Mouse (Mus musculus): Measurements from ENCODE around the gene Hoxb7. TPM values are rescaled to one million over a fixed set of nuclear protein-coding genes. Genes with fewer than 3 reads are reported as not detected.

Gene Hoxb7
- total RNA-seq, 2 experiments from 2014 or later: not detected

DNA sequence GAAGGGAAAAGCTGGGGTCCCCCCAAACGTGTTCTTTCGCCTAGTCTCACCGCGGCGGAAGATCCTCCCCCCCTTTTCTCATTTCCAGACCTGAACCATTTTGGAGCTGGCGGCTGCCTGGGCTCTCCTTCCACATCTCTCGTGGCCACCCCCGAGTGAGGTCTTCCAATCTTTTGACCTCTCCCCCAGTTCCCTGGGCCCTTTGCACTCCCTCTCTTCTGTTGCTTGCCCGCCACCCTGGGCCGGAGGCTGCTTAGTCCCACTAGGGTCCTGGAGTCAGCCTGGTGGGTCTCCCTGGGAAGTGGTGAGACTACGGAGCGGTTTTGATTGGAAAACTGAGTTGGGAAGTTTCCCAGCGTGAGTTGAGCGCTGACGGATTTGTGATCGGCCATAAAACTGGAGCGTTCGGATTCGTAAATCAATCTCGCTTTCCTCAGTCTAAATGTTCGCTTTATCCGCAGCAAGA is 39.4 kb downstream of the Hoxb7 start:
- intact Hi-C loops (cut with DNase I): no loop called here

DNA sequence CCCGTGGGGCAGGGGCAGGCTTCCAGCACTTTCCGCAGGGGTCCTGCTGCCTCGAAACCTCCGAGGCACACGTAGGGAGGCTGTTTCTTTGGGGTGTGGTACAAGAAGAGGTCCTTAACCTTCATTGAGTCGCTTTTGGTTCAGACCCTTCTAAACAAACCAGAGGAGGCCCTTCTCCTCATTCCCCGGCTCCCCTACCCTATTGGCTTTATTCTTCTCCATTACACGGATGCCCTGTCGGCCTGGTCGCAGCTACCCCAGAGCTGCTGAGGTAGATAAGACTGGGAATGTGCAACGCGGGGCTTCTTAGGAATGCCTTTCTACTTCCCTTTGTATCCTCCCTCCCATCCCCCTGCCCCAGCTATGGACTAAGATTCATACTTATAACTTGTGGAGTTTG is 40.3 kb downstream of the Hoxb7 start:
- intact Hi-C loops (cut with DNase I): no loop called here
- no peak for DNase-seq

More for the DNA sequence above, 39.4 kb downstream of the Hoxb7 start:
- no peak for DNase-seq

DNA sequence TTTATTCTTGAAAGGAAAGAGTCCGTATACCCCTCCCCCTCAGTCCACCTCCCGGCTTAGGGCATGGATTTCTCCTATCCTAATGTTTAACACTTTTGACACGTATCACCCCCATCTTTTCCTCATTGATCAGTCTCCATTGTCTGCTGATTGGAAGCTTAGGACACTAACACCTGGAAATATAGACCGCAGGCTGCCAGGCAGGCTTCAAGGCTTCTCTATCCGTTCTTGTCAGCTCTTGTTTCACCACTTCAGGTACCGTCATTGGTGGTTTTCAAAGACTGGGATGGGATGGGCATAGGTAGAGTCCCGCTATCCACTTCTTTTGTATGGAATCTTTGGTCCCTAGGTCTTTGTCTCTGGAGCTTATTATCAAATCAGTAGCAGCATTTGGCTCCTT is 40.7 kb downstream of the Hoxb7 start:
- intact Hi-C loops (cut with DNase I): no loop called here
- DNase-seq: no peak

DNA sequence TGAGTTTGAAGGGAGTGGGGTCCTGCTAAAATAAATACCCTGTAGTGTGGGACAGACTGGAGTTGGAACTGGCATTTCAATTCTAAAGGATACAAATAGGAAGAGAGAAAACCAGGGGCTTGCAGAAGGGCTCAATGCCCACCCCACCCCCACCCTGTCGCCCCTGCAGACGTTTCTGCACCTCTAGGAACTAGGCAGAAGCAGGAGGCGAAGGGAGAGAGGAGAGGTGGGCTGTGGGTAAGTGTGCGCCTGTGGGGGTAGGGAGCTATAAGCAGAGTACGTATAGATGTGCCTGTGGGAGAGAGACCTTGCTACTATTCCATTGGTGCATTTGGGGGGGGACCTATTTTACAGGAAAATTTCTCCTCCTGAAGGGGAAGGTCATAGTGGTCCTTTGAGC is 41.3 kb downstream of the Hoxb7 start:
- no peak for DNase-seq
- intact Hi-C loops (cut with DNase I): no loop called here

DNA sequence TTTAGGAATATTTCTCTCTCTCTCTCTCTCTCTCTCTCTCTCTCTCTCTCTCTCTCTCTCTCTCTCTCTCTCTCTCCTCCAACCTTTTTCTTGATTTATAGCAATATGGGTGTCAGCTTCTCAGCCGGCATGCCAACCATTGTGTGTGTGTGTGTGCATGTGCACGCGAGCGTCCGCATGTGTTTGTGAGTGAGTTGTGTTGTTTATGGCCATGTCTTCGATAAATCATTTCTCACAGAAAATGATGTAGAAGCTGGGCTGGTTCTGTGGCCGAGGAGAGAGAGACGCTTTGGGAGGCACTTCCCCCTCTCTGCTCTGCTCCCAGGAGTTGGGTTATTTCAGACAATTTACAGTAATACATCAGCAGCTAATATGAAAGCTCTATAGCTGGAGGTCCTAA is 42.2 kb downstream of the Hoxb7 start:
- intact Hi-C loops (cut with DNase I): no loop called here
- no peak for DNase-seq

DNA sequence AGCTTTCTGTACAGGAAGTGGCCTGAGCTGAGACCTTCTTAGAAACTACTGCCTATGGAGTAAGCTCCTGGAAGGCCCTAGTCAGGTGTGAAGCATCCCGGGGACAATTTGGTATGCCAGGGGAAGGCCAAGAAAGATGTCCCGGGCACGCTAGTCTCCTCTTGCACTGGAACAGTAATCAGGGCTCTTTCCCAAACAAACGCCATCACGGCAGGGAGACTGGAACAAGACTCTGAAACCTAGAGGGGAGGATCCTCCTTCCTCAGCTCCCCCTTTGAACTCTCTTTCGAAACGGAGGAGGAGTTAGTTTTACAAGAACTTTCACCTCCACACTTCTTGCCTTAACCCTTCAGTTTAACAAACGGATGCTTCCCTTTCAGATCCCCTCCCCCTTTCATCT is 45.7 kb downstream of the Hoxb7 start:
- intact Hi-C loops (cut with DNase I): no loop called here
- DNase-seq: no peak

DNA sequence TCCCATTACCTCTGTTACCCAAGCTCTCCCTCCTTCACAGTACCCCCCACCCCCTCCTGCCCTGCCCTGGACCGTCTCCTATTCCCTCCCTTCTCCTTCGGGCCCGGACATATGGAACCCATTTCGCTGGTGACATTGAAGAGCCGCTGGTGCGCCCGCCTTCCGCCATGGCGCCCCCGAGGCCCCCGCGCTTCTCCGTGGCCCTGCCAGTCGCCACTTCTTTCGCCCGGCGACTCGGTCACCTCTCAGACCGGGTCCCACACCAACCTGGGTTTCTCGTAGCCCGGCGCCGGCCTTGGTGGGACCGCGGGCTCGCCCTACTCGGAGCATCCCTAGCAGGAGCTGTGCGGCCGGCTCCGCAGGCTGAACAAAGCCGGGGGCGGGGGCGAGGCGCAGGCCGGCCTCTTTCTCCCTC is 46.2 kb downstream of the Hoxb7 start:
- intact Hi-C loops (cut with DNase I): no loop called here

DNA sequence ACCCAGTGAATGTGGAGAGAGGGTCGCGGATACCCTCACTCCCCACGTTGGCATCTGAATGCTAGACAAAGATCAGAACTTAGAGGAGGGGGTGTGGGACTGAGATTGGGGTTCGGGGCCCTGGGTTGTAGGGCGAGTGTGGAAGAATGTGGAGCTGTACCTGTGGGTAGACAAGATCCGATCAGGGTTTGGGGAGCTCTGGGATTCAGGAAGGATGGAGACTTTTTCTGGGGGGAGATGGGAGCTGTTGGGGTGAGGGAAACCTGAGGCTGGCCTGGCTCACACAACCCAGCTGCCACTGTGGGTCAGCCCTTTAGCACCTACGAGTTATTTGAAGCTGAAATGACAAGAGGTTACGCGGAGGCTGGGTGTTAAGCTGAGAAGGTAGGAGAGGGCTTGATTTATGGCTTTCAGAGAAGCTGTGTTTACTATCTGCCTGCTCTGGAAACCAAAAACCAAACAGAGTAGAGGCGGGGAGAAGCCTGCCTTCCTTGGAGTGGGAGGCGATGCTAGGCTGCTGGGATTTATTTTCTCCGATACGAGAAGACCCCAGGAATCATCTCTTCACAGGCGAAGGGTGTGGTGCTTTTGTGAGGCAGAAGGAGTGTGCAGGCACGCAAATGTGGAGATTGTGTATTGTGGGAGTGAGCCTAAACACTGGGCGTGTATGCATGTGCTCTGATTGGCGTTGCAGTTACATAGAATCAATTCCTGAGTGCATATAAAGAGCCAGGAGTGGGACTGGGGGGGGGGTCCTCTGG is 47.0 kb downstream of the Hoxb7 start:
- intact Hi-C loops (cut with DNase I): no loop called here
- DNase-seq: no peak

More for the DNA sequence above, 46.2 kb downstream of the Hoxb7 start:
- no peak for DNase-seq

DNA sequence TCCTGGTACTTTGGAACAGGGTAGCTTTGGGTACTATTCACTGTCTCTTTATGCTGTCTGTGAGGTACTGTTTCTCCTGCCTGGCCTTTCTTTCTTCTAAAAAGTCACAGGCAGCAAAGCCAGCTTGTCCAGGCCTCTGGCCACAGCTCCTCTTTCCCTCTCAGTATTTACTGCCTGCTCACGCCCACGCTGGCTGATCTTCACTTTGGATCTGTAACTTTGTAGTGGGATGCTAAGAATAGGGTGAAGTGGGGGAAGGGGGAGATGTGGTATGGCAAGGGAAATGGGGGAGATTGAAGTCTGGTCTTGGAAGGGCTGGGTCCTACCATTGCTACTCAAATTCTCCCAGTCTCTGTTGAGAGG is 47.6 kb downstream of the Hoxb7 start:
- intact Hi-C loops (cut with DNase I): no loop called here
- DNase-seq: no peak

DNA sequence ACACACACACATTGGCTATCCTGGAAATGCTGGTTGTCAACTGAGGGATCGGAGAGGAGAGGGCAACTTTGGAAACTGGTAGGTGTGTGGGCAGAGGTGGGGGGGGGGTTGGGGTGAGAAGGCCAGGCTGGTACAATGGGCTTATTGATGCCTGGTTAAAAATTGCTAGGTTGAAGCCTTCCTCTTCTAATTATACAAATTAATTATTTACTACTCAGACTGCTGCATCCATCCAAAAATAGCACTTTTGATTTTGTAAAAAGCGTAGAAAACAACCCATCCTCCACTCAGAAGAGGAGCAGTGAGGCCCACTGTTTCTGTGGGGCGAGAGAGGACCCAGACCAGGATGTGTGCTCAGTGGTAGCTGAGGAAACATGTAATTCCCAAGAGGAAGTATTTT is 48.6 kb downstream of the Hoxb7 start:
- no peak for DNase-seq
- intact Hi-C loops (cut with DNase I): no loop called here

DNA sequence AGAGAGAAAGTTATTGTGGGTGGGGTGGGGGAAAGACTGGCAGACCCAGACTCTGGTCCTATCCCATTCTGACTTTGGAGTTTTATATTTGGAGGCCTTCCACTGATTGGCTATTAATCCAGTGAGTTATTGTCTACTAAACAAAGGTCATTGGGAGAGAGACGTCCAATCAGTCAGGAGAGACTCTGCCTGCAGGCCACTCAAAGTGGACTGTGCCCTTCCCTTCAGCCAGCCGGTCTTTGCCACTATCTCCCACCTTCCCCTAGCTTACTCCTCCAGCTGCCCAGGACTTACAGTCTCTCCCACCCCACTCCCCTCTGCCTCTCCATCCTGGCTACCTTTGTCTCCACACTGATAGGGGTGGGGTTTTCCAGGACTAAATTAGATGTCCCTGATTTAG is 50.2 kb downstream of the Hoxb7 start:
- DNase-seq: no peak
- intact Hi-C loops (cut with DNase I): no loop called here

DNA sequence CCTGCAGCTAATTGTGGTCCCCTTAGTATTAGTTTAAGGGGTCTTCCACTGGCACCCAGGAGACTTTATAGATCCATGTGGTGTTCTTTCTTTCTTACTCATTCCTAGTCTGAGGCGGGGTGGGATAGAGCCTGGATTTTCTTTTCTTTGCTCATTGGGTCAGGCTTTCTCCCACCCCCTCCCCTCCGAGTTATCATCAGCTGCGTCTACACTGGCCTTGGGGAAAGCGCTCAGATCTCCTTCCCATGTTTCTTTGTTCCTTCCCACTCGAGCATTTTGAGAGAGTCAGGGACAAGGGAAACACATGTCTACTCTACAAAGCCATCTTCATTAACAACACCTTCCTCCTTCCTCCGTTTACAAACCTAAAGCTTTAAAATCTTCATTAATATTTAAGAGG is 50.6 kb downstream of the Hoxb7 start:
- DNase-seq: no peak
- intact Hi-C loops (cut with DNase I): no loop called here

DNA sequence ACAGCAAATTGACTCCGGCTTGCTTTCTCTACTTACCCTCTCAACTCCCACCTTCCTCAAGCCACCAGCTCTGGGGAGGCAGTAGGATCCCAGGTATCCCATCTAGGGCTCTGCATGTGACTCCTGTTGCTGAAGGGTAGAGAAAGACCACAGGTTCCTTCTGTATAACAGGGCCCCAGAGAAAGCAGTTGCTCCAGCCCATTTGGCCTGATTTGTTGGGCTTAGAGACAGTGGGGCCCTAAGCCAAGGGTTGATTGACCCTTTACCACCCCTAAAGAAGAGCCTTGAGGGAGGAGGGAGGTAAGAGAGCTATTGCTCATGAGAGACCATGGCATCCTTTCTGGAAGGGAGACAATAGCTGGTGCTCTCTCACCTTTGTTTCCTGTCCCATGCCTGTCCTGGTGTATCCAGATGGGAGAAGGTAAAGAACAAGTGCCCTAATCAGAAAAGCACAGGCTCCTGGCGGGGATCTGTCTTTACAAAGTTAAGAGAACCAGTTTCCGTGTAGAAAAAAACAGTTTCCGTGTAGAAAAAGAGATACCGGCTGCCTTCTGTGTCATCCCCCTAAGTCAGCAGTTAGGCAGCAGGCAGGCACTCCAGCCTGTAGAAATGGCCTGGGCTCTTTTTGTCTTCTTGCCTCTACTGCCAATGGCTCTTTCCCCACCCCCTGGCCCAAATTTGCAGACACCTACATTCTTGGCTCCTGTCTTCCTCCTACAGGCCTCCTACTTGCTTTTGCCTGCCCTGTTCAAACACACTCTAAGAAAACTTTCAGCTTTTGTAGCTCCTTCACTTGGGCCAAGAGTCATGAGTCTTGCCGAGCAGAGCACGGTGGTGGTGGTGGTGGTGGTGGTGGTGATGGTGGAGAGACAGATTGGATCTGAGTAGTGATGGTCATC is 52.8 kb downstream of the Hoxb7 start:
- no peak for DNase-seq
- intact Hi-C loops (cut with DNase I): no loop called here

Small RNA genes lying within 50 kb of the gene (microRNA-seq; reads per million reads assigned to microRNA genes)
- gene Mir10a (ENCODE audit: borderline number of aligned reads in 2 of 2) (1,852 to 2,459 reads per million in 2 experiments), gene Mir196a-1 (ENCODE audit: borderline number of aligned reads in 2 of 2) (0 reads per million in 2 experiments)

Other genes starting within 250 kb of the Hoxb7 start
- 10 to 100 TPM; 30.7 to 32.1 TPM for gene Ube2z, start 221.2 kb upstream of the Hoxb7 start, total RNA-seq (2021)
- gene Atp5g1, start 211.0 kb upstream of the Hoxb7 start, total RNA-seq (2021): 1,000 to 10,000 TPM; 3,285 to 3,604 TPM
- not detected for gene Calcoco2, start 174.7 kb upstream of the Hoxb7 start, total RNA-seq (2021)
- not detected for gene Ttll6, start 152.8 kb upstream of the Hoxb7 start, total RNA-seq (2021)
- not detected for gene Hoxb13, start 92.3 kb upstream of the Hoxb7 start, total RNA-seq (2021)
- not detected for gene Hoxb9, start 15.2 kb upstream of the Hoxb7 start, total RNA-seq (2021)
- gene Hoxb8, start 4.7 kb upstream of the Hoxb7 start, total RNA-seq (2021): not detected
- gene Hoxb6, start 5.9 kb downstream of the Hoxb7 start, total RNA-seq (2021): not detected
- gene Hoxb5, start 16.7 kb downstream of the Hoxb7 start, total RNA-seq (2021): under 1 TPM; 0.19 to 0.22 TPM
- under 1 TPM; 0.51 to 0.53 TPM for gene Hoxb4, start 31.6 kb downstream of the Hoxb7 start, total RNA-seq (2021)
- gene Hoxb3, start 36.7 kb downstream of the Hoxb7 start, total RNA-seq (2021): under 1 TPM; 0.42 to 0.68 TPM
- gene Hoxb2, start 63.9 kb downstream of the Hoxb7 start, total RNA-seq (2021): 1 to 10 TPM in 1 of 2 experiments, under 1 TPM in 1; 0.51 to 1.1 TPM
- not detected for gene Hoxb1, start 79.1 kb downstream of the Hoxb7 start, total RNA-seq (2021)
- gene Skap1, start 178.0 kb downstream of the Hoxb7 start, total RNA-seq (2021): under 1 TPM in 1 of 2 experiments, not detected in 1; 0.30 TPM